Mouse (Mus musculus): ENCODE results near the gene Gm10762.

DNA sequence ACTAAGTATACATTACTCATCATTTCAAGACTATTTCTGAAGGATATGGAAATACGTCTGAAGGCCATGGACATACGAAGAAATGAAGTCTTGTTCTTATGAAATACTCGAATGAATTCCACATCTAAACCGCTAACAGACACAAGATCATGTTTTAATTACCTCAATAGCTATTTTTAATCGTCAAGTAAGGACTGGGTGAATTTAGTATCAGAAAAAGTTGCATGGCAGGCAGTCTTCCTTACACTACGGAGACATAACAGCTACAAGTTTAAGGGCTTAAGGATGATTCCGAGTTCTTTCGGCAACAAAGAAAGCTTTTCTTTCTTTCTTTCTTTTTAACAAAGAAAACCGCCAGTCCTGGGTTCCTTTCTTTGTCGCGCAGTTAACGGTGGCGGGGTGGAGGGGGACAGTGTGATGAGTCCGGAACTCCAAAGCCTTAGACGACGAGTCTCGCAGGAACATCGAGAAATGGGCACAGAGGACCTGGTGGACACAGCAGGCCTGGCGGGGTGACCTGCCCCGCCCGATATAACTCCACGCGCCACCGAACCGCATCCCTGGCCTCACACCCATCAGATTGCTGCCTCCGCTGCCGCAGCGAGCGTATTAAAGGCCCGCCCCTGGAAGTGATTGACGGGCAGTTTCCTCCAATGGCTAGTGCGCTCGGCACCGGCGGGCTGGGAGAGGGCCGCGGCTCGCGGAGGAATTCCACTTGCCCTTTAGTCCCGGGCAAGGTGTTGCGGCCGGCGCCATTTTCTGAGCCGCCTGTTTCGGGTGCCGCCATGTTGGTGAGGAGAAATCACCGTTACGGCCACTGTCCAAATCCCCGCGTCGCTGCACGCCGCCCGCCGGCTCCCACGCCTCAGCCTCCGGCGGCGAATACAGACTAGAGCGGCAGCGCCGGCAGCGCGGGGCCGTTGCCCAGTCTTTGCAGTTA is 614 bp downstream of the Gm10762 start, which contains the start of gene Zc3h6:
- TF ChIP-seq CTCF (IDR thresholded peaks at IDR 0.05; ENCODE audit: control insufficient read depth, insufficient read depth, low read length) (no peak), POLR2A (IDR thresholded peaks at IDR 0.05; ENCODE audit: borderline replicate concordance, control insufficient read depth, low read depth, low read length) (peak; percentile 99)

Data from bone marrow, adult 2 months (tissue).